In the genomic region with DNA sequence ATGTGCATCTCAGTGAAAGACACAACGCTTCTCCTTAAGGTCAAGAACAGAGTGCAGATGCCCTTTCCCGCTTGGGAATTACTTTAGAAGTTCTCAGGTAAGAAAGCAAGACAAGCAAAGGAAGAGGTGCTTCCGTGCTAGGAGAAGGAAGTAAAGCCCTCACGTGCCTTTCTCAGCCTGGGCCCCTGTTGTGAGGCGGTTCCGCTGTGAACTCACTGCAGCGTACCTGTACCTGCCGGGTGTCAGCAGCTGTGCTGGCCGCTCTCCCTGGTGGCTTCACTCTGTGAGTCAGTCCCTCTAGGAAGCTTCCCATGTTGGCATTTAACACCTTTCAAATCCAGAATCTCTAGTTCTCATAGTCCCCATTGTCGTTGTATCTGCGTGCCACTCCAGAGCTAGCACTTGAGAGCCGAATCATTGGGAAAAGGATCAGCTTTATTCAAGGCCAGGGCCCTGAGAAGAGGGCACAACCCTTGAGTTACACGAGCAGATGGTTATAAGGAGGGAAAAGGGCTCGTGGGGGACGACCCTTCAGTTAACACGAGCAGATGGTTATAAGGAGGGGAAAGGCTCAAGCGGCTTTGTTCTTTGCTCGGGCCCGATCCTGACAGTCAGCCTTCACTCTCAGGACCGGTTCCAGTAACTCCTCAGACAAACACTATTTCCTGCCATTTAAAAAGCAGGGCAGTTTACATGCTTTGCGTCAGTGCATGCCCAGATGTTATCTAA, we compare ENCODE assay signal across 18 mouse cellular contexts. TPM values are rescaled to one million over a fixed set of nuclear protein-coding genes. Genes with fewer than 3 reads are reported as not detected.
DNase-seq lines count a peak whose midpoint lies in the region; ATAC-seq lines count a peak whose summit lies in the region.
"Had no signal": no experiment of that assay in that cellular context is flagged by ENCODE, and none has a peak within 500 bp of the region (broad histone marks: within the 10 kb centered on the region; RNA-seq: fewer than 3 reads in every experiment).

No protein-coding gene starts in this region.

- no peak overlapping the region for H3K4me3 ChIP-seq in intestine, embryonic 16.5 days (ENCODE audit: low read length)
- no peak overlapping the region for H3K4me3 ChIP-seq in intestine, embryonic 15.5 days (replicated peaks)
- H3K4me3 ChIP-seq: embryonic facial prominence, embryonic 15.5 days; heart, adult 2 months; liver, embryonic 13.5 days had no signal

- no peak overlapping the region for H3K9ac ChIP-seq in intestine, embryonic 16.5 days (ENCODE audit: low read depth, low read length)
- no peak overlapping the region for H3K9ac ChIP-seq in intestine, embryonic 15.5 days
- H3K9ac ChIP-seq: embryonic facial prominence, embryonic 15.5 days; liver, embryonic 13.5 days had no signal

- H3K4me1 ChIP-seq in intestine, embryonic 16.5 days (ENCODE audit: control insufficient read depth, insufficient read depth, low read length): no peaks in the 10 kb centered on the region
- H3K4me1 ChIP-seq in intestine, embryonic 15.5 days (replicated peaks): no peaks in the 10 kb centered on the region
- H3K4me1 ChIP-seq: embryonic facial prominence, embryonic 15.5 days; liver, embryonic 13.5 days had no signal

- ATAC-seq in intestine, embryonic 16.5 days: peak; percentile 56; the same call in 1 of the 2 replicates
- no peak for ATAC-seq in intestine, embryonic 15.5 days
- ATAC-seq in CD4-positive, CD25-positive, alpha-beta regulatory T cell, adult 4 months: peak; percentile 56
- ATAC-seq in monocyte, adult 5-6 weeks (replicated peaks; ENCODE audit: insufficient number of reproducible peaks, low FRiP score, low TSS enrichment, poor library complexity, severe bottlenecking): no peak

- no peak overlapping the region for H3K4me2 ChIP-seq in intestine, embryonic 16.5 days (ENCODE audit: low read depth, low read length)
- no peak overlapping the region for H3K4me2 ChIP-seq in intestine, embryonic 15.5 days (replicated peaks)
- H3K4me2 ChIP-seq: embryonic facial prominence, embryonic 15.5 days; liver, embryonic 13.5 days had no signal

- WGBS in intestine, embryonic 16.5 days: 57% methylated on average over 21 of the region's 21 CpGs
- WGBS in intestine, embryonic 15.5 days: 57% methylated on average over 21 of the region's 21 CpGs

- no peaks in the 10 kb centered on the region for H3K27me3 ChIP-seq in intestine, embryonic 16.5 days (replicated peaks; ENCODE audit: control insufficient read depth, insufficient read depth, low read length)
- H3K27me3 ChIP-seq in intestine, embryonic 15.5 days (replicated peaks): no peaks in the 10 kb centered on the region
- H3K27me3 ChIP-seq: embryonic facial prominence, embryonic 15.5 days; liver, embryonic 13.5 days had no signal

- peak; percentile 31 for DNase-seq in embryo, embryonic 10.5 days (ENCODE audit: low spot score)
- DNase-seq in embryo, embryonic 11 days: no peak
- peak; percentile 21 for DNase-seq in retina, embryonic 14.5 days (ENCODE audit: low spot score)
- no peak for DNase-seq in thymus, postnatal 4 days
- DNase-seq: adrenal gland, postnatal 10 days; cerebellum, adult 11-12 months; heart, adult 2 months; kidney, adult 11 months; left cerebral cortex, postnatal 4 days; liver, embryonic 13.5 days; right cerebral cortex, adult 18-20 months; spleen, adult 18-20 months had no signal

- H3K36me3 ChIP-seq in intestine, embryonic 16.5 days (ENCODE audit: control insufficient read depth, insufficient read depth, low read length): no peaks in the 10 kb centered on the region
- no peaks in the 10 kb centered on the region for H3K36me3 ChIP-seq in intestine, embryonic 15.5 days
- H3K36me3 ChIP-seq: embryonic facial prominence, embryonic 15.5 days; liver, embryonic 13.5 days had no signal

- no peak overlapping the region for H3K27ac ChIP-seq in intestine, embryonic 16.5 days (ENCODE audit: low read length)
- H3K27ac ChIP-seq in intestine, embryonic 15.5 days: no peak overlapping the region
- H3K27ac ChIP-seq: embryonic facial prominence, embryonic 15.5 days; heart, adult 2 months; kidney, postnatal 0 days; liver, embryonic 13.5 days had no signal

- no peaks in the 10 kb centered on the region for H3K9me3 ChIP-seq in intestine, embryonic 16.5 days (ENCODE audit: control insufficient read depth, low read length)
- H3K9me3 ChIP-seq in intestine, embryonic 15.5 days: no peaks in the 10 kb centered on the region
- H3K9me3 ChIP-seq: embryonic facial prominence, embryonic 15.5 days; liver, embryonic 13.5 days had no signal

RNA-seq across cellular contexts. Expression of a gene that starts 16.8 kb away (rescaled TPM):
- 17.3 and 17.8 TPM in 2 replicates for polyA plus RNA-seq in intestine, embryonic 16.5 days (2015; fragmentation: Nextera tagmentation; extraction: Ambion mirVana)
- polyA plus RNA-seq in intestine, embryonic 15.5 days (2015; fragmentation: Nextera tagmentation; extraction: Ambion mirVana): 19.3 and 20.6 TPM in 2 replicates
- 10 to 100 TPM; 68.1 to 69.0 TPM for polyA plus RNA-seq in CD4-positive, CD25-positive, alpha-beta regulatory T cell, adult 4 months (2017; shearing (Covaris generic))
- 16.5 to 49.2 TPM (median 31.2 TPM) in 3 replicates for total RNA-seq in monocyte, adult 5-6 weeks (2017)

Comparison
In these comparisons a context has a peak if more than half of its experiments do, and no peak if none do; other contexts are left out.
1. DNase-seq: peak in embryo, embryonic 10.5 days (single experiment) and retina, embryonic 14.5 days (single experiment); none in embryo, embryonic 11 days (single experiment) and thymus, postnatal 4 days (single experiment).
2. ATAC-seq: peak in intestine, embryonic 16.5 days (single experiment) and CD4-positive, CD25-positive, alpha-beta regulatory T cell, adult 4 months (single experiment); none in intestine, embryonic 15.5 days (single experiment) and monocyte, adult 5-6 weeks (single experiment).